In the genomic region with DNA sequence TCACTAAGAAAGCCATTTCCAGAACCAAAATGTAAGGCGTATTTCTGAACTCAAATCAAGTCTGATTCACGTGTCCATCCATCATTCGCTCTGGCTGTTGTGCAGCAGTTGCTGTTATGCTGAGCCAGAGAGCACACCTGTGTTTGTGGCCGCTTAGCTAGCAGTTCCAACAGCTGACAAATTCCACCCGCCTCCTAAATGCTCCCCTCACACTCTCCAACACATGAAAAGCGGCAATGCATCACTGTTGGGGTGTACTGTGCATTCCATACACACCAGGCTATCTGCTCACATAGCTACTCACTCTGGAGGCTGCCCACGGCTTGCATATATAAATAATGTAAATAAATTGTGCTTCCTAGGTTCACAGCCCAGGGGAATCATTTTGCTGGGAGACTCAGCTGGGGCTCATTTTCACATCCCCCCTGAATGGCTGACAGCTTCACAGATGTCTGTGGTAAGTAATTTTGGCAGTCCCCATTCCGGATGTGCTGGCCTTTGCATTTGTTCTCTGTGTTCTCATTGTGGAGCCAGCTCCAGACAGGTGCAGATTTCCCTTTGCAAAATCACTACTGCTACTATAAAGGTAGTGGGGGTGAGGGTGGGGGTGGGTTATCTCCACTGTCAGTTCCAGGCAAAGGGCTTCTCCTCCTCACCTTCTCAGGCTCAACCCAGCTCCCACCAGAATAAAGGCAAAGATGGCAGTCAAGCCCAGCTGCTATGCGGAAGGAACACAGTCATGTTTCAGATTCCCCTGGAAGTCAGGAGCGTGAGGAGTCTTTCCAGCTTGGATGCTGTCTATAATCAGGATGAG, we compare ENCODE assay signal across 14 mouse cellular contexts.
A peak's percentile ranks its signal among the peaks of the same experiment; 100 is the strongest.
DNase-seq lines count a peak whose midpoint lies in the region; ATAC-seq lines count a peak whose summit lies in the region.
"Had no signal": no experiment of that assay in that cellular context is flagged by ENCODE, and none has a peak within 500 bp of the region (broad histone marks: within the 10 kb centered on the region; RNA-seq: fewer than 3 reads in every experiment).

No protein-coding gene starts in this region.

- H3K36me3 ChIP-seq in embryonic facial prominence, embryonic 14.5 days (ENCODE audit: control insufficient read depth, insufficient read depth, low read length), result no peaks in the 10 kb centered on the region
- H3K36me3 ChIP-seq in hindbrain, embryonic 16.5 days (ENCODE audit: control insufficient read depth, insufficient read depth, low read length), result no peaks in the 10 kb centered on the region
- H3K36me3 ChIP-seq in neural tube, embryonic 13.5 days, result no peaks in the 10 kb centered on the region
- H3K36me3 ChIP-seq: embryonic facial prominence, embryonic 13.5 days; heart, embryonic 10.5 days had no signal

- 53% methylated on average over 10 of the region's 10 CpGs for WGBS in embryonic facial prominence, embryonic 14.5 days
- 42% methylated on average over 10 of the region's 10 CpGs for WGBS in hindbrain, embryonic 16.5 days
- WGBS in neural tube, embryonic 13.5 days, result 45% methylated on average over 10 of the region's 10 CpGs

- no peak overlapping the region for H3K27ac ChIP-seq in embryonic facial prominence, embryonic 14.5 days (replicated peaks; ENCODE audit: low read depth, low read length)
- peak overlapping the region; percentile 56 for H3K27ac ChIP-seq in hindbrain, embryonic 16.5 days (ENCODE audit: low read depth, low read length)
- peak overlapping the region; percentile 59 for H3K27ac ChIP-seq in neural tube, embryonic 13.5 days (replicated peaks)
- H3K27ac ChIP-seq: embryonic facial prominence, embryonic 13.5 days; heart, embryonic 10.5 days; macrophage had no signal

- H3K4me1 ChIP-seq in embryonic facial prominence, embryonic 14.5 days (ENCODE audit: control insufficient read depth, insufficient read depth, low read length), result no peaks in the 10 kb centered on the region
- peaks cover 6% of the 10 kb centered on the region for H3K4me1 ChIP-seq in hindbrain, embryonic 16.5 days (ENCODE audit: control insufficient read depth, insufficient read depth, low read depth, low read length)
- peaks cover 11% of the 10 kb centered on the region for H3K4me1 ChIP-seq in neural tube, embryonic 13.5 days (replicated peaks)
- H3K4me1 ChIP-seq: embryonic facial prominence, embryonic 13.5 days; heart, embryonic 10.5 days had no signal

- H3K9me3 ChIP-seq in embryonic facial prominence, embryonic 14.5 days (ENCODE audit: control insufficient read depth, low read length), result no peaks in the 10 kb centered on the region
- H3K9me3 ChIP-seq in hindbrain, embryonic 16.5 days (ENCODE audit: control insufficient read depth, low read length), result no peaks in the 10 kb centered on the region
- no peaks in the 10 kb centered on the region for H3K9me3 ChIP-seq in neural tube, embryonic 13.5 days
- H3K9me3 ChIP-seq: embryonic facial prominence, embryonic 13.5 days; heart, embryonic 10.5 days had no signal

- no peak overlapping the region for H3K4me3 ChIP-seq in embryonic facial prominence, embryonic 14.5 days (ENCODE audit: low read depth, low read length)
- H3K4me3 ChIP-seq in hindbrain, embryonic 16.5 days (ENCODE audit: low read length), result no peak overlapping the region
- no peak overlapping the region for H3K4me3 ChIP-seq in neural tube, embryonic 13.5 days
- H3K4me3 ChIP-seq: embryonic facial prominence, embryonic 13.5 days; heart, embryonic 10.5 days had no signal

- H3K4me2 ChIP-seq in embryonic facial prominence, embryonic 14.5 days (ENCODE audit: low read depth, low read length), result no peak overlapping the region
- H3K4me2 ChIP-seq in hindbrain, embryonic 16.5 days (ENCODE audit: low read length), result no peak overlapping the region
- no peak overlapping the region for H3K4me2 ChIP-seq in neural tube, embryonic 13.5 days
- H3K4me2 ChIP-seq: embryonic facial prominence, embryonic 13.5 days had no signal

- peak; percentile 55; the same call in 1 of the 2 replicates for ATAC-seq in embryonic facial prominence, embryonic 14.5 days (ENCODE audit: low read depth)
- peak; percentile 91 for ATAC-seq in hindbrain, embryonic 16.5 days
- ATAC-seq in neural tube, embryonic 13.5 days (ENCODE audit: low read depth), result peak; percentile 88
- ATAC-seq in megakaryocyte, adult 5-6 weeks (ENCODE audit: poor library complexity, severe bottlenecking), result no peak

- no peak overlapping the region for H3K9ac ChIP-seq in embryonic facial prominence, embryonic 14.5 days (ENCODE audit: low read depth, low read length)
- H3K9ac ChIP-seq in hindbrain, embryonic 16.5 days (ENCODE audit: low read depth, low read length), result no peak overlapping the region
- H3K9ac ChIP-seq in neural tube, embryonic 13.5 days, result no peak overlapping the region
- H3K9ac ChIP-seq: embryonic facial prominence, embryonic 13.5 days had no signal

- no peaks in the 10 kb centered on the region for H3K27me3 ChIP-seq in embryonic facial prominence, embryonic 14.5 days (replicated peaks; ENCODE audit: control insufficient read depth, insufficient read depth, low read length)
- no peaks in the 10 kb centered on the region for H3K27me3 ChIP-seq in hindbrain, embryonic 16.5 days (replicated peaks; ENCODE audit: control insufficient read depth, insufficient read depth, low read length)
- no peaks in the 10 kb centered on the region for H3K27me3 ChIP-seq in neural tube, embryonic 13.5 days
- H3K27me3 ChIP-seq: embryonic facial prominence, embryonic 13.5 days had no signal

- peak; percentile 8 for DNase-seq in layer of hippocampus, adult 11-12 months (ENCODE audit: low spot score)
- no peak for DNase-seq in layer of hippocampus, adult 9-10 months (ENCODE audit: low spot score)
- peak; percentile 56 for DNase-seq in embryonic facial prominence, embryonic 14.5 days (ENCODE audit: low spot score)
- DNase-seq in adrenal gland, postnatal 25 days, result no peak
- no peak for DNase-seq in heart, postnatal 4 days
- DNase-seq: cerebellum, postnatal 10 days; lung, adult 18-20 months; thymus, postnatal 36 days had no signal

Comparison
In these comparisons a context has a peak if more than half of its experiments do, and no peak if none do; other contexts are left out.
1. DNase-seq: peak in layer of hippocampus, adult 11-12 months (single experiment) and embryonic facial prominence, embryonic 14.5 days (single experiment); none in layer of hippocampus, adult 9-10 months (single experiment), adrenal gland, postnatal 25 days (single experiment) and heart, postnatal 4 days (single experiment).